Mouse (Mus musculus): Measurements from ENCODE around the gene Myl6. TPM values are rescaled to one million over a fixed set of nuclear protein-coding genes. Genes with fewer than 3 reads are reported as not detected.

Gene Myl6
- total and polyA plus RNA-seq, 2 experiments from 2014 or later = 694 to 844 TPM

- ATAC-seq = no peak
- WGBS = 85% methylated on average over 16 of the region's 16 CpGs
- no peak overlapping the region for H3K9ac ChIP-seq
Observed at GRCm38 (mm10) chr10:128520591-128520990, 26.6 kb upstream of the Myl6 start.

GRCm38 (mm10) chr10:128518833-128519232 is 24.9 kb upstream of the Myl6 start:
- DNase-seq (peak; percentile 16), ATAC-seq (0 out of 2 replicates have a peak, but pooled peaks have one; percentile 45)
- Histone ChIP-seq H3K9ac (no peak overlapping the region), H3K4me2 (ENCODE audit: low read depth) (no peak overlapping the region), H3K27ac (ENCODE audit: low read depth, low read length) (no peak overlapping the region), H3K36me3 (ENCODE audit: insufficient read depth) (no peaks in the 10 kb centered on the region; the same call in 1 of the 2 replicates), H3K9me3 (ENCODE audit: low read length) (no peaks in the 10 kb centered on the region), H3K27me3 (ENCODE audit: insufficient read depth, low read length) (no peaks in the 10 kb centered on the region), H3K4me3 (ENCODE audit: low read depth, low read length) (no peak overlapping the region), H3K4me1 (ENCODE audit: insufficient read depth) (no peaks in the 10 kb centered on the region)
- WGBS = 69% methylated on average over 7 of the region's 7 CpGs
- peak; percentile 55 for TF ChIP-seq CTCF (IDR thresholded peaks at IDR 0.05; ENCODE audit: low read depth)

More at GRCm38 (mm10) chr10:128520591-128520990, 26.6 kb upstream of the Myl6 start:
- Histone ChIP-seq H3K4me3 (ENCODE audit: low read depth, low read length) (no peak overlapping the region), H3K9me3 (ENCODE audit: low read length) (no peaks in the 10 kb centered on the region), H3K27me3 (ENCODE audit: insufficient read depth, low read length) (no peaks in the 10 kb centered on the region), H3K4me2 (ENCODE audit: low read depth) (no peak overlapping the region), H3K36me3 (ENCODE audit: insufficient read depth) (no peaks in the 10 kb centered on the region), H3K4me1 (ENCODE audit: insufficient read depth) (0 out of 2 replicates have a peak, but pooled peaks cover 3% of the 10 kb centered on the region), H3K27ac (ENCODE audit: low read depth, low read length) (no peak overlapping the region)
- no peak for TF ChIP-seq CTCF (IDR thresholded peaks at IDR 0.05; ENCODE audit: low read depth)
- DNase-seq = no peak

GRCm38 (mm10) chr10:128516677-128517076 is 22.7 kb upstream of the Myl6 start:
- no peak overlapping the region for H3K9ac ChIP-seq
- H3K27me3 ChIP-seq (ENCODE audit: insufficient read depth, low read length) = no peaks in the 10 kb centered on the region
- H3K4me2 ChIP-seq (ENCODE audit: low read depth) = no peak overlapping the region
- H3K27ac ChIP-seq (ENCODE audit: low read depth, low read length) = no peak overlapping the region
- H3K4me1 ChIP-seq (ENCODE audit: insufficient read depth) = no peaks in the 10 kb centered on the region
- ATAC-seq = no peak
- no peak for DNase-seq
- TF ChIP-seq CTCF (IDR thresholded peaks at IDR 0.05; ENCODE audit: low read depth) = no peak
- H3K4me3 ChIP-seq (ENCODE audit: low read depth, low read length) = no peak overlapping the region
- 19% methylated on average over 6 of the region's 6 CpGs for WGBS
- H3K36me3 ChIP-seq (ENCODE audit: insufficient read depth) = no peaks in the 10 kb centered on the region; the same call in 1 of the 2 replicates
- H3K9me3 ChIP-seq (ENCODE audit: low read length) = no peaks in the 10 kb centered on the region

- Histone ChIP-seq H3K9me3 (ENCODE audit: low read length) (no peaks in the 10 kb centered on the region), H3K9ac (no peak overlapping the region), H3K27me3 (ENCODE audit: insufficient read depth, low read length) (no peaks in the 10 kb centered on the region), H3K4me1 (ENCODE audit: insufficient read depth) (no peaks in the 10 kb centered on the region), H3K36me3 (ENCODE audit: insufficient read depth) (no peaks in the 10 kb centered on the region; the same call in 1 of the 2 replicates), H3K27ac (ENCODE audit: low read depth, low read length) (no peak overlapping the region), H3K4me3 (ENCODE audit: low read depth, low read length) (no peak overlapping the region), H3K4me2 (ENCODE audit: low read depth) (0 out of 2 replicates have a peak overlapping the region, but pooled peaks have one; percentile 8)
- no peak for DNase-seq
- TF ChIP-seq CTCF (IDR thresholded peaks at IDR 0.05; ENCODE audit: low read depth) = no peak
- no peak for ATAC-seq
- 19% methylated on average over 20 of the region's 20 CpGs for WGBS
Observed at GRCm38 (mm10) chr10:128516029-128516428, 22.1 kb upstream of the Myl6 start.

GRCm38 (mm10) chr10:128515044-128515443 is 21.1 kb upstream of the Myl6 start:
- WGBS = 80% methylated on average over 4 of the region's 4 CpGs
- Histone ChIP-seq H3K9me3 (ENCODE audit: low read length) (no peaks in the 10 kb centered on the region), H3K4me1 (ENCODE audit: insufficient read depth) (no peaks in the 10 kb centered on the region), H3K9ac (no peak overlapping the region), H3K27me3 (ENCODE audit: insufficient read depth, low read length) (no peaks in the 10 kb centered on the region), H3K27ac (ENCODE audit: low read depth, low read length) (no peak overlapping the region), H3K36me3 (ENCODE audit: insufficient read depth) (peaks cover 8% of the 10 kb centered on the region), H3K4me2 (ENCODE audit: low read depth) (no peak overlapping the region), H3K4me3 (ENCODE audit: low read depth, low read length) (no peak overlapping the region)
- no peak for ATAC-seq
- no peak for DNase-seq
- TF ChIP-seq CTCF (IDR thresholded peaks at IDR 0.05; ENCODE audit: low read depth) = no peak

- ATAC-seq (no peak), DNase-seq (no peak)
- Histone ChIP-seq H3K4me2 (ENCODE audit: low read depth) (no peak overlapping the region), H3K36me3 (ENCODE audit: insufficient read depth) (peaks cover 19% of the 10 kb centered on the region), H3K9ac (no peak overlapping the region), H3K4me1 (ENCODE audit: insufficient read depth) (no peaks in the 10 kb centered on the region), H3K27me3 (ENCODE audit: insufficient read depth, low read length) (no peaks in the 10 kb centered on the region), H3K27ac (ENCODE audit: low read depth, low read length) (no peak overlapping the region), H3K9me3 (ENCODE audit: low read length) (no peaks in the 10 kb centered on the region), H3K4me3 (ENCODE audit: low read depth, low read length) (no peak overlapping the region)
- no peak for TF ChIP-seq CTCF (IDR thresholded peaks at IDR 0.05; ENCODE audit: low read depth)
- 84% methylated on average over 12 of the region's 12 CpGs for WGBS
Observed at GRCm38 (mm10) chr10:128511761-128512160, 17.8 kb upstream of the Myl6 start.

- H3K4me2 ChIP-seq (ENCODE audit: low read depth) = no peak overlapping the region
- TF ChIP-seq CTCF (IDR thresholded peaks at IDR 0.05; ENCODE audit: low read depth) = no peak
- H3K9me3 ChIP-seq (ENCODE audit: low read length) = no peaks in the 10 kb centered on the region
- 92% methylated on average over 9 of the region's 9 CpGs for whole genome bisulfite sequencing
- ATAC-seq = no peak
- no peak overlapping the region for H3K27ac ChIP-seq (ENCODE audit: low read depth, low read length)
- no peak for DNase-seq
- no peaks in the 10 kb centered on the region for H3K4me1 ChIP-seq (ENCODE audit: insufficient read depth)
- peaks cover 19% of the 10 kb centered on the region for H3K36me3 ChIP-seq (ENCODE audit: insufficient read depth)
- H3K27me3 ChIP-seq (ENCODE audit: insufficient read depth, low read length) = no peaks in the 10 kb centered on the region
- no peak overlapping the region for H3K9ac ChIP-seq
- H3K4me3 ChIP-seq (ENCODE audit: low read depth, low read length) = no peak overlapping the region
Observed at GRCm38 (mm10) chr10:128511189-128511588, 17.2 kb upstream of the Myl6 start.

Data from forebrain, postnatal 0 days (tissue).